Mouse (Mus musculus) left cerebral cortex, postnatal 25 days (tissue): ENCODE results near the gene Best2. TPM values are rescaled to one million over a fixed set of nuclear protein-coding genes. Genes with fewer than 3 reads are reported as not detected.

Experiments used
- DNase-seq, 2 experiments: peaks; one replicate each; pipeline ENCODE4 v3.0.0; 2022; ENCODE audit warnings: low spot score in 2 of 2, mixed read lengths in 1 of 2
- intact Hi-C: fragments of 180-260 bp; cut with DNase I; formaldehyde crosslinking; loops from one replicate; pipeline ENCODE4 v1.15.1; 2025
- microRNA-seq, 2 experiments: library from miRNA; unstranded; fragments of <30 nt; microRNA quantifications; one replicate each; pipeline ENCODE4 v1.2.0; 2022
- total RNA-seq, 2 experiments: library from RNA; stranded (reverse); gene quantifications; 2 replicates each; pipeline ENCODE4 v1.2.3; 2021

Best2 gene
- total RNA-seq, 2 experiments from 2014 or later = not detected

- DNase-seq = peak in 1 of 2 experiments; percentile 63
- intact Hi-C loops = loop anchor here (2.0 kb wide), 1 partner anchor 51 kb away; the partner anchor contains the start of gene Asna1
Measured at GRCm38 (mm10) chr8:84973803-84974542, 40.4 kb downstream of the Best2 start.

DNA sequence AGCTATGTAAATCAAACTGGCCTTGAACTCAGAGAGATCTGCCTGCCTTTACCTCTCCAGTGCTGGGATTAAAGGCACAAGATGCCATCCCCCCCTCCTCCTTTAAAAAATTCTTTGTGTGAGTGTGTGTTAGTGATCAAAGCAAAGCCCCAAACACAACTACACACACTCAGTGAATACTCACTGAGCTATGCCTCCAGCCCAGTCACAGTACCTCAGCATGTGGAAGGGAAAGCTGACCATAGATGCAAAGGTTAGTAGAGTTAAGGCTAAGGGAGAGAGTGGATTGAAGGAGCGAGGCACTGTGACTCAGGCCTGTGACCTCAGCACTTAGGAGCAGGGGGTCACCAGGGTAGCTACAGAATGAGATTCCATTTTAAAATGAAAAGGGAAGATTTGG, 41.3 kb downstream of the Best2 start:
- no peak for DNase-seq
- intact Hi-C loops = no loop called here

DNA sequence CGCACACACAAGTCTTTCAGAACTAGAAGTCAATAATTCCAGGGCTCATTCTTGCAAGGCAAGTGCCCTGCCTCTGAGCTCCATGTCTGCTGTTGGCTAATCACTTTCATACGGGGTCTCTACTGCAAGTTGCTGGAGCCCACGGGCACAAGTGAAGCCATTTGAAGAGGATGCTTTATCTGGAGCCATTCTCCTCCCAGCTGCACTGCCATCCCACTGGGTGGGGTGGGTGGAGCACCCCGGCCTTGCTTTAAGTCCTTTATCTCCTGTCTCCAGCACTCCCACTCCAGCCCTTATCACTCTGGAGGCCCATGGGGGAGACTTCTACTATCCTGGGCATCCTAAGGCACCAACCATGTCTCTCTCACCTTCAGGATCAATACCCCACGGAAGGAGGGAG, 43.4 kb downstream of the Best2 start:
- DNase-seq = no peak
- intact Hi-C loops = no loop called here

- intact Hi-C loops = no loop called here
- no peak for DNase-seq
Measured at GRCm38 (mm10) chr8:84970135-84970790, 44.1 kb downstream of the Best2 start.

DNA sequence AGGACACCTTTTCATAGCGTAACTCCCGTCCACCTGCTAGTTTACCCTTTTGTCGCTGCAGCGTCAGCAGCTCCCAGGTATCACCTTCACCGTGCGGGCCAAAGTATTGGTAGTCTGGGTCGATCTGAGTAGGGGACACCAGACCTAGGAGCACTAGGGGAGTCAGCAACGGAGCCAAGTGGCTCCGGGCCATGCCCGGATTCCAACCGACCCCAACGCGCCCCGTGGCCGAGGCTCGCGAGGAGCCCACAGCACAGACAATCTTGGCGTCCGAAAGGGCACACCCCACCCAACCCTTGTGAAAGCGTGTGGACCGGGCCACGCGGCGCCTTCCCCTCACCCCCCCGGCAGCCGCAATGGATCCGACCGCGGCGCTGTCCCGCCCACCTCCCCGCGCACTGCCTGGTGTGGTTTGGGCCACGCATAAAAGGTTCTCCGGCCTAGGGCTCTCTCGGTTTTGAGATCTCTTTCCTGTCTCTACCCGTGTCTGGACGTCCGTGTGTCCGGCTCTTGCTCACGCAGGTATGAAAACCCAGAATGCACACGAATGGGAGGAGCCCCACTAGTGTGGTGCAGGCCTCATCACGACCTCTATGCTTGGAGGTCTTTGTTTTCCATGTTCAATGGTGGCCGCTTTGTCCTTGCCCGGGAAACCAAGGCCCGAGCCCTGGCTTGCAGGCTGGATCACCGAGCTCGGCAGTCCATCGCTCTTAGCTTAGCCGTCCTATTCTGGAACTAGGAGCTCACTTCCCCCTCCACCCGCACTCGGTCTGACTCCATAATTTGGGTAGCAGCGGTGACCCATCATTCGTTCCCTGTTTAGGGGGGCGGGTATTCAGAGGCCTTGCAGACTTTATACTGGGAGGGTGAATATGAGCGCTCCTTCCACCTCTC, 44.8 kb downstream of the Best2 start, which contains the start of the genes Gm49661, Prdx2 and Rnaseh2a:
Gm49661 (minus strand) TSS at position 193 of the 894 bp plus-strand sequence.
Prdx2 (plus strand) TSS at position 347 of the 894 bp plus-strand sequence.
Rnaseh2a (minus strand) TSS at position 527 of the 894 bp plus-strand sequence.
- intact Hi-C loops = no loop called here
- DNase-seq = peak; percentile 78 to 79

DNA sequence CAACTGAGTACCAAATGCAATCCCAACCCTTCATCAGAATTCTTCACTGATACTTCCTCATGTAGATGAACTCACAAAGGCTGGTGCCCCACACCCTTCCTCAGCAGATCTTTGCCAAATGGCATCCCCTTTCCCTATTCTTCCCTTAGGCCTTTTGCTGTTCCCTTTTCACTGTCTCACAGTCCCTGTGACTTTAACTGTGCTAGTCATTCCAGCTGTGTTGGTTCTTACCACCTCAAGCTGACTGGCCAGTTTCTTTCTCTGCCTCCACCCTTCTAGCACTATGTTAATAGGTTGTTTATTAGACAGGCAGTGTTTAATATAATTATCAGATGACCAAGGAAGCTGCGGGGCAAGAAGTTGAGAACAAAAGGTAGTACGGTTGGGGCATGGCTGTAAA, 45.7 kb downstream of the Best2 start:
- intact Hi-C loops = no loop called here
- DNase-seq = no peak

GRCm38 (mm10) chr8:84967532-84968304, 46.6 kb downstream of the Best2 start:
- intact Hi-C loops = no loop called here
- no peak for DNase-seq

- DNase-seq = no peak
- intact Hi-C loops = no loop called here
Measured at GRCm38 (mm10) chr8:84966603-84967002, 47.7 kb downstream of the Best2 start.

- peak; percentile 94 to 98 for DNase-seq
- intact Hi-C loops = loop anchor here (2.0 kb wide), 1 partner anchor 19 kb away; the partner anchor contains the start of gene Rtbdn
Measured at GRCm38 (mm10) chr8:84965731-84966291, 48.5 kb downstream of the Best2 start.

- intact Hi-C loops = loop anchor here (2.0 to 5.0 kb wide), 2 partner anchors 17 to 37 kb away; partner anchors contain the start of gene Rtbdn
- no peak for DNase-seq
Measured at GRCm38 (mm10) chr8:84963952-84964351, 50.4 kb downstream of the Best2 start.

DNA sequence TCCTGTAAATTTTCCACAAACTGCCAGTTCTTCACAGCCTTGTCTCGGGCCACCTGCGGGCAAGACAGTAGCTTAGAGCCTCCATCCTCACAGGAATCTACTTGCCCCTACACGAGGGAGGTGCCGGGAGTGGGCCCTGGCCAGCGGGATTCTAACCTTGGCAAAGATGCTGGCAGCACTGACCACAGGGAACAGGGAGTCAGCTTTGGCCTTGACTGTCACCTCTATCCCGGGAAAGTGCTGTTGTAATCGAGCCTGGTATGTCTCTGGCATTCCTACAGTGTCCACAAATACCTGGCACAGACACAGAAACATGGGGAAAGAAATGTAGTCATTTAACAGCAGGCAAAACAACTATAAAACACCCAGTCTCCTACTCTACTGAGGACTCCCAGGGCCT, 54.5 kb downstream of the Best2 start:
- no peak for DNase-seq
- intact Hi-C loops = loop anchor here (5.0 kb wide), 2 partner anchors 33 to 43 kb away; no protein-coding TSS in a partner anchor

Small RNA genes lying within 50 kb of the gene (microRNA-seq; reads per million reads assigned to microRNA genes)
- gene Mir7070 = 5.2 to 7.7 reads per million in 2 experiments

Other genes with a start within 250 kb of the Best2 start
- 100 to 1,000 TPM; 273 to 322 TPM for gene Nfix, start 214.2 kb downstream of the Best2 start, total RNA-seq
- gene Dand5, start 191.7 kb downstream of the Best2 start, total RNA-seq = 1 to 10 TPM; 8.3 to 9.5 TPM
- 10 to 100 TPM; 23.4 to 24.7 TPM for gene Gadd45gip1, start 183.0 kb downstream of the Best2 start, total RNA-seq
- 10 to 100 TPM; 67.8 to 73.7 TPM for gene Rad23a, start 173.9 kb downstream of the Best2 start, total RNA-seq
- gene Calr, start 167.6 kb downstream of the Best2 start, total RNA-seq = 100 to 1,000 TPM; 562 to 564 TPM
- gene Farsa, start 157.5 kb downstream of the Best2 start, total RNA-seq = 10 to 100 TPM; 42.5 to 46.0 TPM
- 1 to 10 TPM; 6.4 to 6.5 TPM for gene Syce2, start 142.4 kb downstream of the Best2 start, total RNA-seq
- 10 to 100 TPM; 31.3 to 38.3 TPM for gene Gcdh, start 120.6 kb downstream of the Best2 start, total RNA-seq
- not detected for gene Klf1, start 112.6 kb downstream of the Best2 start, total RNA-seq
- 1 to 10 TPM; 3.5 to 4.0 TPM for gene Dnase2a, start 106.0 kb downstream of the Best2 start, total RNA-seq
- gene Mast1, start 77.2 kb downstream of the Best2 start, total RNA-seq = 10 to 100 TPM; 85.7 to 90.3 TPM
- gene Rtbdn, start 67.5 kb downstream of the Best2 start, total RNA-seq = 1 to 10 TPM in 1 of 2 experiments, under 1 TPM in 1; 0.71 to 1.1 TPM
- gene Gm49661, start 45.1 kb downstream of the Best2 start, total RNA-seq = 1 to 10 TPM in 1 of 2 experiments, not detected in 1; 3.5 TPM
- gene Prdx2, start 44.9 kb downstream of the Best2 start, total RNA-seq = 100 to 1,000 TPM; 340 to 356 TPM
- 10 to 100 TPM; 40.7 to 42.2 TPM for gene Rnaseh2a, start 44.8 kb downstream of the Best2 start, total RNA-seq
- 10 to 100 TPM; 73.3 to 85.1 TPM for gene Junb, start 35.8 kb downstream of the Best2 start, total RNA-seq
- gene Hook2, start 23.9 kb downstream of the Best2 start, total RNA-seq = 1 to 10 TPM; 7.2 to 8.5 TPM
- 100 to 1,000 TPM; 118 to 122 TPM for gene Asna1, start 10.8 kb upstream of the Best2 start, total RNA-seq
- 100 to 1,000 TPM; 115 to 129 TPM for gene Trir, start 12.3 kb upstream of the Best2 start, total RNA-seq
- 100 to 1,000 TPM; 155 to 175 TPM for gene Tnpo2, start 22.4 kb upstream of the Best2 start, total RNA-seq
- 10 to 100 TPM; 23.9 to 24.0 TPM for gene Fbxw9, start 45.5 kb upstream of the Best2 start, total RNA-seq
- 1 to 10 TPM in 1 of 2 experiments, not detected in 1; 1.4 TPM for gene Gm5741, start 53.5 kb upstream of the Best2 start, total RNA-seq
- gene Dhps, start 57.2 kb upstream of the Best2 start, total RNA-seq = 10 to 100 TPM; 54.3 to 64.3 TPM
- 10 to 100 TPM; 49.8 to 54.5 TPM for gene Wdr83os, start 66.2 kb upstream of the Best2 start, total RNA-seq
- 10 to 100 TPM; 24.2 to 26.3 TPM for gene Wdr83, start 66.8 kb upstream of the Best2 start, total RNA-seq
- gene Man2b1, start 68.7 kb upstream of the Best2 start, total RNA-seq = 10 to 100 TPM; 38.8 to 39.3 TPM
- 1 to 10 TPM; 6.9 to 7.7 TPM for gene Zfp791, start 108.6 kb upstream of the Best2 start, total RNA-seq
- gene Cks1brt, start 137.4 kb upstream of the Best2 start, total RNA-seq = not detected
- gene Olfr371, start 211.5 kb upstream of the Best2 start, total RNA-seq = not detected